Mouse (Mus musculus): ENCODE data around the gene Mup3. TPM values are rescaled to one million over a fixed set of nuclear protein-coding genes. Genes with fewer than 3 reads are reported as not detected.
"Not testable (repeated sequence)": the region's sequence is repeated elsewhere in the genome, so short reads cannot be mapped to it uniquely, and the experiment has no call there.

Gene Mup3
- polyA plus RNA-seq (2015; fragmentation: Nextera tagmentation; extraction: Ambion mirVana): not detected in 2 replicates

- ATAC-seq (ENCODE audit: borderline replicate concordance, extremely low read depth, low FRiP score, low TSS enrichment): no peak
- Histone ChIP-seq H3K4me1 (no peaks in the 10 kb centered on the region), H3K36me3 (no peaks in the 10 kb centered on the region), H3K27ac (no peak within 1 kb of the TSS), H3K4me3 (no peak within 1 kb of the TSS), H3K4me2 (no peak within 1 kb of the TSS), H3K27me3 (no peaks in the 10 kb centered on the region), H3K9me3 (no peaks in the 10 kb centered on the region), H3K9ac (no peak within 1 kb of the TSS)
- 76% methylated on average over 2 of the region's 2 CpGs for WGBS
Observed at GRCm38 (mm10) chr4:62087241-62087640, at the start of gene Mup3. Mup3 (minus strand) TSS chr4:62087342.

GRCm38 (mm10) chr4:62133706-62134105 is 46.6 kb upstream of the Mup3 start:
- 61% methylated on average over 7 of the region's 7 CpGs for WGBS
- Histone ChIP-seq H3K27ac (no peak overlapping the region), H3K4me1 (no peaks in the 10 kb centered on the region), H3K27me3 (no peaks in the 10 kb centered on the region), H3K4me3 (no peak overlapping the region), H3K9me3 (peaks cover 6% of the 10 kb centered on the region; the same call in 1 of the 2 replicates), H3K9ac (no peak overlapping the region), H3K4me2 (no peak overlapping the region), H3K36me3 (no peaks in the 10 kb centered on the region)
- ATAC-seq (ENCODE audit: borderline replicate concordance, extremely low read depth, low FRiP score, low TSS enrichment): no peak

- H3K4me2 ChIP-seq; H3K9me3 ChIP-seq; H3K27ac ChIP-seq; H3K9ac ChIP-seq; ATAC-seq (ENCODE audit: borderline replicate concordance, extremely low read depth, low FRiP score, low TSS enrichment); H3K27me3 ChIP-seq; H3K4me1 ChIP-seq; H3K36me3 ChIP-seq; H3K4me3 ChIP-seq: not testable (repeated sequence)
- 76% methylated on average over 2 of the region's 2 CpGs for WGBS
Observed at GRCm38 (mm10) chr4:62103366-62103765, 16.2 kb upstream of the Mup3 start.

GRCm38 (mm10) chr4:62087953-62088352 is 811 bp upstream of the Mup3 start:
- H3K9ac ChIP-seq: no peak overlapping the region
- H3K4me1 ChIP-seq: no peaks in the 10 kb centered on the region
- H3K9me3 ChIP-seq: no peaks in the 10 kb centered on the region
- no peak overlapping the region for H3K4me2 ChIP-seq
- no peak overlapping the region for H3K4me3 ChIP-seq
- H3K36me3 ChIP-seq: no peaks in the 10 kb centered on the region
- no peak for ATAC-seq (ENCODE audit: borderline replicate concordance, extremely low read depth, low FRiP score, low TSS enrichment)
- no peaks in the 10 kb centered on the region for H3K27me3 ChIP-seq
- H3K27ac ChIP-seq: no peak overlapping the region
- 70% methylated on average over 2 of the region's 2 CpGs for WGBS

GRCm38 (mm10) chr4:62082755-62083154 is 4.4 kb downstream of the Mup3 start:
- H3K9me3 ChIP-seq: no peaks in the 10 kb centered on the region
- no peaks in the 10 kb centered on the region for H3K27me3 ChIP-seq
- ATAC-seq (ENCODE audit: borderline replicate concordance, extremely low read depth, low FRiP score, low TSS enrichment): no peak
- H3K4me1 ChIP-seq: no peaks in the 10 kb centered on the region
- H3K4me3 ChIP-seq: no peak overlapping the region
- no peaks in the 10 kb centered on the region for H3K36me3 ChIP-seq
- H3K27ac ChIP-seq: no peak overlapping the region
- no peak overlapping the region for H3K4me2 ChIP-seq
- H3K9ac ChIP-seq: no peak overlapping the region

- WGBS: 61% methylated on average over 3 of the region's 3 CpGs
- ATAC-seq (ENCODE audit: borderline replicate concordance, extremely low read depth, low FRiP score, low TSS enrichment): no peak
- Histone ChIP-seq H3K36me3 (no peaks in the 10 kb centered on the region), H3K9ac (no peak overlapping the region), H3K9me3 (no peaks in the 10 kb centered on the region), H3K4me3 (no peak overlapping the region), H3K4me1 (no peaks in the 10 kb centered on the region), H3K4me2 (no peak overlapping the region), H3K27me3 (no peaks in the 10 kb centered on the region), H3K27ac (no peak overlapping the region)
Observed at GRCm38 (mm10) chr4:62075126-62075525, 12.0 kb downstream of the Mup3 start.

- not testable (repeated sequence) for H3K27ac ChIP-seq; H3K4me1 ChIP-seq; H3K9me3 ChIP-seq; ATAC-seq (ENCODE audit: borderline replicate concordance, extremely low read depth, low FRiP score, low TSS enrichment); H3K4me3 ChIP-seq; H3K27me3 ChIP-seq; H3K36me3 ChIP-seq; H3K9ac ChIP-seq; H3K4me2 ChIP-seq
- WGBS: 70% methylated on average over 2 of the region's 2 CpGs
Observed at GRCm38 (mm10) chr4:62054780-62055179, 32.4 kb downstream of the Mup3 start.

- not testable (repeated sequence) for H3K4me1 ChIP-seq; H3K4me3 ChIP-seq; H3K36me3 ChIP-seq; H3K4me2 ChIP-seq; H3K9me3 ChIP-seq; ATAC-seq (ENCODE audit: borderline replicate concordance, extremely low read depth, low FRiP score, low TSS enrichment); H3K9ac ChIP-seq; H3K27ac ChIP-seq; H3K27me3 ChIP-seq
- 74% methylated on average over 3 of the region's 3 CpGs for WGBS
Observed at GRCm38 (mm10) chr4:62054058-62054457, 33.1 kb downstream of the Mup3 start, which contains the start of gene Mup20. Mup20 (minus strand) TSS chr4:62054158.

Other genes starting within 250 kb of the Mup3 start
- not detected in 2 replicates for gene Mup20, start 33.2 kb downstream of the Mup3 start, polyA plus RNA-seq (2015; fragmentation: Nextera tagmentation; extraction: Ambion mirVana)
- gene Mup21, start 63.5 kb upstream of the Mup3 start, polyA plus RNA-seq (2015; fragmentation: Nextera tagmentation; extraction: Ambion mirVana): not detected in 2 replicates
- 8.7 and 9.3 TPM in 2 replicates for gene Zfp37, start 143.7 kb upstream of the Mup3 start, polyA plus RNA-seq (2015; fragmentation: Nextera tagmentation; extraction: Ambion mirVana)
- gene Slc31a2, start 175.2 kb upstream of the Mup3 start, polyA plus RNA-seq (2015; fragmentation: Nextera tagmentation; extraction: Ambion mirVana): 18.1 and 22.4 TPM in 2 replicates